Mouse (Mus musculus) thymus, adult 2 months (tissue): ENCODE measurements around the gene Gal.

Experiments used
- CTCF ChIP-seq: fragments of 200-500 bp; IDR thresholded peaks from 2 replicates; pipeline ENCODE4 v1.5.1; 2012; ENCODE audit warnings: mild to moderate bottlenecking, control low read depth, low read length, moderate library complexity, borderline replicate concordance; ENCODE audit not compliant: control insufficient read depth, poor library complexity, insufficient read depth; ENCODE audit errors: extremely low read depth
- POLR2A ChIP-seq: fragments of 200-500 bp; IDR thresholded peaks from 2 replicates; pipeline ENCODE4 v1.6.1; 2012; ENCODE audit warnings: mild to moderate bottlenecking, low read length, control low read depth, moderate library complexity; ENCODE audit not compliant: control insufficient read depth, poor library complexity, insufficient read depth; ENCODE audit errors: extremely low read depth

GRCm38 (mm10) chr19:3374028-3374427, 40.3 kb downstream of the Gal start:
- TF ChIP-seq CTCF (no peak), POLR2A (no peak)
